Mouse (Mus musculus) yolk sac, embryonic 10.5 days (tissue): ENCODE measurements around the gene Syndig1l.

Experiments
- DNase-seq: peaks from one replicate; pipeline ENCODE4 v3.0.0-alpha.2; 2017; ENCODE audit warnings: low spot score

Gene Syndig1l

DNA sequence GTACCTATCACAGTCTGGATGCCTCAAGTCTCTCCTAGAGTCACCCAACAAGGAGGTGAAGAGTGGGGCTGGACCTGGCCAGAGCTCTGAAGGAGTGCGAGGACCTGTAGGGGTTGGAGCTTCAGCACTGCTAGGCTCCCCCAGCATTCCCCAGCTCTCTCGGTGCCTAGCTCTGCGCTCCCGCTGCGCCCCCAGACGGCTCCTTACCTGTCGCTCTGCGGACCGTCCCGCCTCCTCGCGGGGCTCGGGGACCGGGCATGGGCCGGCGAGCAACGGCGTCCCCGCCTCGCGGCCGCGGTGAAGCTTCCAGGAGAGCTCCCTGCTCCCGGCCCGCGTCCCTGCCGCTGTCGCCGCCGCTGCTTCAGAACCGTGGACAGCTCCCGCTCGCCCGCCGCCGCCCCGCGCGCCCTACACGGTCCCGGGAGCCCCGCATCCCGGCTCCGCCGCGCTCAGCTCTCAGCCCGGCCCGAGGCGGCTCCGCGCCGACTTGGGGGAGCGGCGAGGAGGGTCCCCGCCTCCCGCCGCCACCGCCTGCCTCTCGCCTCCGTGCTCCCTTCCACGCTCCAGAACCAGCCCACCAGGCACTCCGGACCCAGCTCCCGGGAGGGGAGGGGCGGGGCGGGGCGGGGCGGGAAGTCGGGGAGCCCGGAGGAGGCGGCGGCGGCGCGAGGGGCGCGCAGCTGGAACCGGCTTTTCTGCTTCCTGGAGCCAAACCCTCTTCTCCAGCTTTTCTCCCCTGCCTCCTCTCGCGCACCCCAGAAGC, at the start of gene Syndig1l:
Gene Syndig1l, minus strand, starts transcription at position 513 of the 763 bp plus-strand sequence.
- peak; percentile 76 for DNase-seq

DNA sequence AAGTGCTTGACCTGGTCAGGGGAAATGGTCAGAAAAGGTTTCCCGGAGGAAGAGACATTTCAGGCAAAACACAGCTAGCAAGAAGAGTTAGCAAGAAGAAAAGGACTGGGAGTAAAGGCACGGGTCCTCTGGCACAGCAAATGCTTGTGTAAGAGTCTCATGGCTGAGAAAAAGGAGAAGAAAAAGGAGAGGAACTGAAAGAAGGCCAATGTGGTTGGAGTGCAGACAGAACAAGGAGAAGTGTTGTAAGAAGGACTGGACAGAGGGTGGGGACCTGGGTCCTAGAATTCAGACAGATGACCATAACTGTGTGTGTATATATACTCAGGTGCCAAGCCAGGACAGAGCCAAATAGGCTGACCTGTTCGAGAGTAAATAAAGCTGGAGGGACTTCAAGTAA, 49.5 kb upstream of the Syndig1l start:
- DNase-seq: no peak

DNA sequence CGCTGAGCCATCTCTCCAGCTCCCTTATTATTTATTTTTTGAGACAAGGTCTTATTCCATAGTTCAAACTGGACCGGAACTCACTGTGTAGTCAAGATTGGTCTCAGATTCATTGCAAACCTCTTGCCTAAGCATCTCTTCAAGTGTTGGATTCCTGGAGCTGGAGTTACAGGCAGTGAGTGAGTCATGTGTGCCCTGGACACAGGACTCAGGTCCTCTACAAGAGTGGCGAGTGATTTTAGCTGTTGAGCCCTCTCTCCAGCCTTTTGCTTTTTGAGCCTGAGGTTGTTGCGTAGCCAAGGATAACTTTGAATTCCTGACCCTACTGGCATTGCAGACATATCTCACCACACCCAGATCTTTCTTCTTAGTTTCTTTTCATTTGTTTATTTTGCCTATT, 47.1 kb upstream of the Syndig1l start:
- DNase-seq: no peak

DNA sequence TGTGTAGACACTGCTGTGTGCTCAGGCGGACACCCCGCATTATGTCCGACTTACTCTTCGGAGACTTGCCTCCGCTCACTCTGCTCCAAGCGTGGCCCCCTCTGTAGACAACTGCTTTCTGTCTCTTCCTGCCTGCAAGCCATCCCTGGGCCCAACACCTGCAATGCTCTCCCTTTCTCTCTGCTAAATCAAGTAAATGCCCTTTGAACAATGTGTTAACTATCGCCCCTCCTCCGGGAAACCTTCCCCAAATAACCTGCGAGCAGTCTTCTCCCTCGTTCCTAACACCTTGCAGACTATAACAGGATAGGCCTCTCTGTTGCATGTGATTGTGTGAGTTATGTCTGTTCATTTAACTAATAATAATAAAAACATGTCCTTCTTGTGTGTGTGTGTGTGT, 44.9 kb upstream of the Syndig1l start:
- DNase-seq: no peak

DNA sequence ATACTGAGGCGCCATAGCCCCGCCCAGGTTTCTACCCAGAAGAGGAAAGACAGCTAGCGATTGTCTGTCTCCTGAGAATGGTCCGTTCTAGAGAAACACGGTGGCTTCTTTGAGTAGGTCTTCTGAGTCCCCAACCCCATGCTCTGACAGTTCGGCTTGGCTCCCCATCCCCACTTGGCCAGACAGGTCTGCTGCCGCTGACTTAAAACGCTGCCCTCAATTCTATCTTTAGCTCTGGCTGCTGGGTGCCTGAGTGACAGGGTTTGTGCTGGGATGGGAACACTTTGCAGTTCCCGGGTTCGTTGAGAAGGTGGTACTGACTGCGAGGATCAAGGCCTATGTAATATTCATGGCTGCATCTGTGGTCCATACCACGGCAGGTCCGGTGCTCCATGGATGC, 34.7 kb upstream of the Syndig1l start:
- DNase-seq: no peak

DNA sequence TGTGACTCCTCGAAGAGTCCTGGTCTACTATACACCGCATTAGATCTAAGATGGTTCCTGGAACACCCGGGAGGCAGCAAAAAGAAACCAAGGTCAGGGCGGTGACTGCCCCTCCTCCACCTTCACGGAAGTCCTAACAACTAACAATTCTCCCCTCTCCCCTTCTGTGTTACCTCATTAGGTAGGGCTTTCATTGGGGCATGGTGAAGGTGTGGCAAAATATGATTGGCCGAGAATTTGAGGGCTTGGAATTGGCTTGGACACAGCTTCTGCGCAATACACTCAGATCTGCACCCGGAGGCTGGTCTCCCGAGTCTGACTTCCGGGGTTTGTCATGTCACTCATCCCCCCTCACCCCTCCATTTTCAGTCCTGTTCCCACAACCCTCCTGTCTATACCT, 29.8 kb upstream of the Syndig1l start:
- DNase-seq: no peak

DNA sequence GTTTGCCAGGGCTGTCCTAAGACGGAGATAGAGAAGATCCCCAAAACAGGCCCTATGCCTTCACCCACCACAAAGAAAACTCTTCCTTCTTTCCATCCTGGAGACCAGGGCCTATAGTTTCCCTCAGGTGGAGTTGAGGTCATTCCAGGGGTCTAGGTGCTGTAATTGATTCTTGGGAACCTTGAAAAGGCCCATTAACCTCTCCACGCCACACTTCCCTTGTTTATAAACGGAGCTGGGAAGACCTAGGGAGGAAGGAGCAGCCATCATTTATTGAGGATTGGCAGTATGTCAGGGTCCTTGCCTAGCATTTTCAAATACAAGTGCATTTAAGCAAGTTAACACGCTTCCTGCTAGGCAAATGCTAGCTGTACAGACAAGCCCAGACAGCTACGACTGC, 28.8 kb upstream of the Syndig1l start:
- DNase-seq: no peak

DNA sequence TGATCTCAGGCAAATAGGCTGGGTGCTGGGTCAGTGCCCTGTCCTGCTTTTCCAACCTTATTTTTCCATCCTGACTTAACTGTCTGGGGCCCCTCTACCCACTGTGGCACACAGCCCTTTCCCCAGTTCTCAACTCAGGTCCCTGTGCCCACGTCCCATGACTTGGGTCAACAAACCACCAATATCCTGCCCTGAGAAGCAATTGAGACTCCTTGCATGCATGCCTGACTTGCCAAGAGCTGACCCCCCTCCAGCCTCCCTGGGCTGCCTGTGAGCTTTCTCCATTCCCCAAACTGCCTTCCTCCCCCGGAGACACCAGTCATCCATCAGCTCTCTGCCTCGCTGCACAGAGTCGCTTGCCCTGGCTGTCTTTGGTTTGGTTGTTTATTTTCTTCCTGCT, 28.4 kb upstream of the Syndig1l start:
- DNase-seq: no peak

DNA sequence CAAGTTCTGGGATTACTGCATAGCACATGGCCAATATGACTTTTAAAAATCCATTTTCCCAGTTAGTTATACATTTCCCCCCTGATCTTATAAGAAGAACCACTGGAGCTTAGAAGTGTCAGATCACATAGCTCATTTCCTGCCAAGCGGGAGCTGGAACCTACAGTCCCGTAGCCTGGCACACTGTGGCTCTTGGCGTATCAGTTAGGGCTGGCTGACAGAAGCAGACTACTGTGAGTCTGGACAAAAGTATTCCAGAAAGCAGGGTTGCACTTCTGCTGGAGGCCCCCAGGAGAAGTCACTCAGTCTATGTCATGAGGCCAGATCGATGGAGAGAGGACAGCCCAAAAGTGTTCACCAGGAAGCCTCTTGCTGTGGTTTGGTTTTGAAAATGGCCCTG, 27.8 kb upstream of the Syndig1l start:
- no peak for DNase-seq

DNA sequence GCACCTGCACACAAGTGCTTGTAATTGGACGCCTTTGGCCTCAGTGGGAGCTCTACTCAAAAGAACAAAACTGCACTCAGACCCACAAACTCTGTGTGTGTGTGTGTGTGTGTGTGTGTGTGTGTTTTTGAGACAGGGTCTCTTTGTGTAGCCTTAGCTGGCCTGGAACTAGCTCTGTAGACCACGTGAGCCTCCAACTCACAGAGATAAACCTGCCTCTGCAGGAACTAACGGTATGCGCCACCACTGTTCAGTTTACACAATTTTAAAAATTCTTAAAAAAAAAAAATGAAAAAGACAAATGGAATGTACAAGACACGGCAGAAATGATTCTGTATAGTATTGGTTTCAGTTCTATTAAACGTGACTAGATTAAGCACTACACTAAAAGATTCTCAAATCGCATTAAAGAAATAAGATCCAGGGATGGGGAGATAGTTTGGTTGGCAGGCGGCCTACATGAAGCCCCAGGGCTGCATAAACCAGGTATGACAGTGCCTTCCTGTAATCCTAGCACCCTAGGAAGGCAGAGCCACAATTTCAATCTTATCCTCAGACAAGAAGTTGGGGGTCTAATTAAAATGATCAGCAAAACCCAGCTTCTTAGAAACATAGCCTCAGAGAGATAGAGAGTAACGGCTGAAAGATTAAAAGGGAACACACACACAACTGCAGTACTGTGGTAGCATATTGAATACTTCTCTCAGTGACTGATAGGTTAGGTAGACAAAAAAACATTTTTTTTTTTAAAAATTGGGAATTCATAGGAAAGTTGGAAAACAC, 20.0 kb upstream of the Syndig1l start:
- no peak for DNase-seq

DNA sequence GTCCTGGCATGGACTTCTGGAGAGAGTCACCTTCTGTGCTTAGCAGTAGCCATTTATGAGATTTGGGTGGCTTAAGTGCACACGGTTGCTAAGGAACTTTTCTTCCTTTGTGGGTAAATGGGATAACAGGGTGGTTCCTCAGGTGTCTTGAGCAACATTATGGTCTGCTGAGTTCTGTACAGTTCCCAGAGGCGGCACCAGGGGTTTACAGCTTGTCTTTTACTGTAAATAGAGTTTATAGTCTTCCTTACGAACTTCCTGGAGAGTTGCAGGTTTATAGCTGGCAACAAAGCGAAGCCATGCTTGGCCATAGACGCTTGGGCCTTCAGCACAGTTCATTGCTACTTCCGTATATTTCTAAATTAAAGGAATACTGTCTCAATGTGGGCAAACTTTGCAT, 15.9 kb upstream of the Syndig1l start:
- no peak for DNase-seq

DNA sequence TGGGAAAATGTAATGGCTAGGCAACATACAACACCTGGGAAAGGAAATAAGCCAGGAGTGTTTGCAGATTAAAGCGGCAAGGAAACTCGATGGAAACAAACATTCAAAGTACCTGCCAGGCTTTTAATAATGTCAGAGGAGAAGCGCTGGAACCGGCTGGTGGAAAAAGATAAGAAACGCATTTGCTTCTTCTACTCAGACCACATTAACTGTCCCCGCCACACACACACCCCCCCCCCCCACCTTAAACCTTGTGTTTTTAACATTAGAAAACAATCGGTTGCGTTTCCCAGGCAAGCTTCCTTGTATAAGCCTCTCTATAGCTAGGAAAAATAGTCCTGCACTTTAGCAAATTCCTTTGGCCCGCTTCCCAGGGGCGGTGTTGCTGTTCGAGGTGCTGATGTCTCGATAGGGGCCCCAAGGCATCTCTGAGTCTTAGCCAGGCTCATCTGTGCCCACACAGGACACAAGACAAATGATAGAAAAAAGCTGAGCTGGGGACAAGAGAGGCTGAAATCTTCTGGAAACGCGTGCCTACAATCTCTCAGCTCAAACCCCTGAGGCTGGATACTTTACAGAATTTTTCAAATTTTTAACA, 11.3 kb upstream of the Syndig1l start:
- DNase-seq: peak; percentile 6

DNA sequence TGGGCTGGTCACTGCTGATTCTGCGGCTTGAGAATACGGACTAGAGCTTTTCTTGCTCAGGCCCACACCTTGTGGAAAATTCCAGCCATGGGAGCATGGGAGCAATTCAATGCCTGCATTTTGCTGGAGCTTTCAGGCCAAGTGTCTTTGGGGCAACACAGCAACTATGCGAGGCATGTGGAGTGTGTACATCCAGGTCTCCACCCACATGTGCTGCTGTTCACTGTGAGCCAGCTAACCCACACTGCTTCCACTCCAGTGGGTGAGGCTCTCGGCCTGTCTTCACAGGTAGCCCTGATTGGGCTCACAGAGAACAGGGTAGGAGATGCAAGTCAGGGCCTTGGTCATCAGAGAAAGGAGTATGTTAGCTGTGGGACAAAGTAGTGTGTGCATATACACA, 9.2 kb upstream of the Syndig1l start:
- no peak for DNase-seq

DNA sequence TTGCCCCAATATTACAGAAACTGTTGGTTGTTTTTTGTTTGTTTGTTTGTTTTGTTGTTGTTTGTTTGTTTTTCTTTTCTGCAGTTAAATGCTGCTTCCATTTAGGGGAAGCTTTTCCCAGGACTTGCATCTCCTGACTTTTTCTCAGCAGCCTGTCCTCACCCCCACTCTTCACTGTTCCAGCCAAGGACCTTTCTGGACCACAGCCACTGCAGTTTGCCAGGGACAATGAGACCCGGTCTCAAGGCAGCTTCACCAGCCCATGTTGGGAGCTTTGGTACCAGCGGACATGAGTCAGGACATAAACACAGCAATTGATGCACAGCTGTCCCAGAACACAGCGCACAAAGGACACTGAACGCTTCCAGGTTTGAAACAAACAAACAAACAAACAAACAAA, 8.3 kb upstream of the Syndig1l start:
- DNase-seq: no peak

DNA sequence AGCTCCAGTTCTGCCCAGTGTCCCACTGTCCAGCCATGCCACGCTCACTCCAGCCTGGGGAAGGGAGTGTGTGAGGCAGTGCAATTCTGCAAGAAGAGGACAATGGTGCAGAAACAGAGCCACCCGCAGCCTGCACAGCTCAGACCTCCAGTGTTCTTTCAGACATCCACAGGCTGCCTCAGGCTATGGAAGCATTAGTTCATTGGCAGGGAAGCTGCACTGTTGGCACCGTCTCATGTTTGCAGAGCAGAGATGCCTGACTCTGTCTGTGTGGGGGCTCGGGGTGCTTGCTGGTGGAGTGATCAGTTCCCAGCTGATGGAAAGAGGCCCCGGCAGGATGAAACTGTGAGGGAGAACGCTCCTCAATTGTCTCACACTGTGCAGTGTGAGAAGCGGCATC, 4.0 kb upstream of the Syndig1l start:
- DNase-seq: no peak

DNA sequence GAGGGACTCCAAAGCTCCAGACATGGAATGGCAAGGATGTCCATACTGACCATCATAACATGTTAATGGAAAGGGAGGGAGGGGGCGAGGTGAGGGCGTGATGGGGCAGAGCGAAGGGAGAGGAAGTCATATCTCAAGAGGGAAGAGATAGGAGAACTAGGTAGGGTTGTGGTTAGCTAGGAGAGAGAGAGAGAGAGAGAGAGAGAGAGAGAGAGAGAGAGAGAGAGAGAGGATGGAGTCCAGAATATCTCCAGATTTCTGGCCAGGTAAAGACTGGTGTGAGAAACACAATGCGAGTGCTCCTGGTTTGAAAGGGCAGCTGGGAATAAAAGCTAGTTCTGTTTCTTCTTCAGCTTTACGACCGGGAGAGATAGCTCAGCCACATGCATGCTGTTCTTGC, 6.5 kb downstream of the Syndig1l start:
- no peak for DNase-seq

DNA sequence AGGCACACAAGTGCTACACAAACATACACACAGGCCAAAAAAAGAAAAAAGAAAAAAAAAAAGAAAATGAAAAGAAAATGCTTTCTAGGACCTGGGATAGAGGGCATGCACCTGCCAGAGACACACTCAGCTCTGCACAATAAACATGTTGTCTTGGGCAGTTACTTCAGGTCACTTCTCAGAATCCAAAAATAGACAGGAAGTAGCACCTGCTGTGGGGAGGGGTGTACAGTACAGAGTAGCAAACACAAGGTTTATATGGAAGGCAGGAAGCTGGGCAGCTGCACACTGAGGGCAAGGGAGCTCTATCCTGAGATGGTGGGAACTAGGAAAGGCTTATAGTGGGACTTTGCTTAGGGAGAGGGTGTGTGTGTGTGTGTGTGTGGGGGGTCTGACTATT, 7.3 kb downstream of the Syndig1l start:
- DNase-seq: no peak

DNA sequence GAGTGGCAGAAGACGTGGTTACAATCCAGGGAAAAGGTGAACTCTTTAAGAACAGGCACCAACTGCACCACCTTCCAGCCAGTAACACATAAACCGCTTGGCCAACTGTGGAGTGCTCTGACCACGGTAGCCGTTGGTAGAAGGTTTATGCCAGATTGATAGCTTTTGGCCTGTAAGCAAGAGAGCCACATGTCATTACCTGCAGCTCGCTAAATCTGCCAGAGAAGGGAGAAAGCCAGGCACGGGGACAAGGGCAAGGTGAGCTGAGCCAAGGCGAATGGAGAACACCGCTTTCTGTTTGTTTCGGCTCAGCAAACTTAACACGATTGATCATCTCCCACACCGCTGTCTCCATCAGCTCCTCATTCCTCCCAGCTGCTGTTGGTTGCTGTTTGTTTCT, 9.6 kb downstream of the Syndig1l start:
- no peak for DNase-seq

DNA sequence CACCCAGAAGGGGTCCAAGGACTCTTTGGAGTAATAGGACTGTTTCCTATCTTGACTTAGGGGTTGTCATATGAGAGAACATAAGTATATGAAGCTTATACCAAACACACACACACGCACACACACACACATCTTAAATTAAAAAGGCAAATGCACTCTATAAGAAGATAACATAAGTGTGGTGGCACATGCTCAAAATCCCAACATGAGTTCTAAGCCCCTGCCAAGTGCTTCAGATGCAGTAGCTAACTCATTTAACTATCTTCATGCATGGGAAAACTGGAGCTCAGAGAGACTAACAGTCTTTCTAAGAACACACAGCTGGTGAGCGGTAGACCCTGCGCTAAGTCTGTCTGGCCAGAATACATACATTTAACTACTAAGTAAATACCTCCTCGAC, 11.1 kb downstream of the Syndig1l start:
- no peak for DNase-seq

DNA sequence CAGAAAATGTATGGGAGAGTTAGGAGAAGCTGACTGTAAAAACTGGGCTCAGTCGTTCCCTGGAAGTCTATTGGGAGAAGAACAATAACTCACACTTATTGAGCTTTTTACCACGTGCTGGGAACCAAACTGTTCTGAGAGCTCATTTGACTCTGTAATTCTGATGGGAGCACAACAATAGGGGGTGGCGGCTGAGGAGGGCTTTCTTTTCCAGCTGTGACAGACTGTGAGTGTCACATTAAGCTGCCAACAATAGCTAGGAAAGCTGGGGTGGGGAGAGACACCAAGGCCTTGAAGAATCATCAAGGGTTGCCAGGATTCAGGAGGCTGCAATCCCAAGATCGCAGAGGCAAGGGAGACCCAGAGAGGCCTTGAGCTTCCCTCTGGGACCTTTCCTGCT, 12.5 kb downstream of the Syndig1l start:
- DNase-seq: no peak

DNA sequence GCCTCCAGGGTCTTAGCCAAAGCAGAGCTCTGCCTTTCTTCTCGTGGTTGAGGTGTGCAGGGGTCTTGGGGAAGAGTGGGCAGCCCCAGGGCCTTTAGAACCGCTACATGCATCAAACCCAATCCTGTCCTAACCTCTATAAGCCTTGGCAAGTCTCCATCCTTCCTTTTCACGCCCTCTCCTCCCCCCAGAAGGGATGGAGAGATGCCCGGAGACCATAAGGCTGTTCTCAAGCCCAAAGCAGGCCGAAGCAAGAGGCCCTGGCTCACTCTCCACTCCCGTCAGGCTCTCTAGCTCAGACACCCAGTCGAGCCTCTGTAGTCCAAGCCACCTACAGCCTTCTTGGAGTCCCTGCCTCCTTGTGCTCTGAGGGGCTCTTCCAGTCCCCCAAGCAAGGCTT, 14.1 kb downstream of the Syndig1l start:
- no peak for DNase-seq

DNA sequence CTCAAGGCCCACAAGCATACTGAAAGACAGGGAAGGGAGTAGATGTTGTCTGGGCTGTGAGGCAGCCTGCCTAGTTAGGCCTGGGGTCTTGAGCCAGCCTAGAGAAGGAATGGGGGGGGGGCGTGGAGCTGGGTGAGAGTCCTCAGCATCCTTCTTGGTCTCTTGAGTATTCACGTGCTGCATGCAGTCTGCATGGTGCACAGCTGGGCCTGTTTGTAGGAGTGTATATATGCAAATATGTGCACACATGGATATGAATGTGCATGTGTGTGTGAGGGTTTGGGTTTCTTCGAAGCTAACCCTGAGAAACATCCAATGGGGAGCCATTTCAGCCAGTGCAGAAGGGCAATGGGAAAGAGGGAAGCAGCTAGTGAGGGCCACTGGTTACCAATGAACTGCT, 22.6 kb downstream of the Syndig1l start:
- no peak for DNase-seq
